Mouse (Mus musculus) inflammation-experienced regulatory T-cells, adult 6 months (primary cell): ENCODE results near the gene BC048679. TPM values are rescaled to one million over a fixed set of nuclear protein-coding genes. Genes with fewer than 3 reads are reported as not detected.

ENCODE experiments used
- ATAC-seq: one replicate; pipeline ENCODE4 v1.8.0; 2017
- polyA plus RNA-seq, 3 experiments: library from polyadenylated mRNA; unstranded; fragments of 100-300 nt; shearing (Covaris generic); gene quantifications; one replicate each; pipeline ENCODE4 v1.2.1; 2017

BC048679 gene
- polyA plus RNA-seq, 3 experiments from 2014 or later: not detected

- no peak for ATAC-seq
These were observed 21.2 kb downstream of the BC048679 start for GRCm38 (mm10) chr7:81476833-81477232.

DNA sequence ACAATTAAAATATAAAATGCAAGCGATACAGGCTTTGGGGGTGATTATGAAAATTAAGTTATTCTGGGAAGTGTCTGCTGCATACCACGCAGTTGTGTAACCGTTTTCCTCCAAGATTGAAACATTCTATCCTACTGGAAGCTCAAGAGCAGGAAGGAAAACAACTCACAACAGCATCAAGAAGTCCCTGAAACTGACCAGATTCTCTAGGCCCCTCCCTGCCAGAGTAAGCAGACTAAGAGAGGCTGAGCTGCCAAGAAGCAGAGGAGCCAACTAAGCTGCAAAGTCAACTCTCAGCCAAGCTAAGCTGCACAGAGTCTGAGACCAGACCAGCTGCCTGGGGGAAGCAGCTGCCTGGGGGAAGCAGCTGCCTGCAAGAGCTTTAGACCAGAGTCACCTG, 22.9 kb downstream of the BC048679 start:
- ATAC-seq: no peak

- no peak for ATAC-seq
These were observed 33.1 kb downstream of the BC048679 start for GRCm38 (mm10) chr7:81464906-81465450.

DNA sequence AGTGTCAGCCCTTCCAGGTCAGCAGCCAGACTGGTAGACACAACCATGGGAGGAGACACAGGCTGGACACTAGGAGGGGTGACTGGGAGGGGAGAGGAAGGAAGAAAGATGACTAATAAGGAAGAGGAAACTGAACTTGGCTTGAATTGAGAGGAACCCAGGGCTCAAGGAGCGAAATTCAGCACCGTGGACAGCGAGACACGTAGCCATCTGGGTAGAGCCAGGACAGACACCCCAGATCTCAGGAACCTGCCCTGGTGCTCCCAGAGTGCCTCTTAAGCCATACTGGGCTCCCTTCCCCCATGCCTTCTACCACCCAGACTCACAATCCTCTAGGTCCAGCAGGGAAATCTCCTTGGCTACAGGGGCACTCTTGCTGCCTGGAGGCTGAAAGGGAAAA, 34.0 kb downstream of the BC048679 start:
- no peak for ATAC-seq

DNA sequence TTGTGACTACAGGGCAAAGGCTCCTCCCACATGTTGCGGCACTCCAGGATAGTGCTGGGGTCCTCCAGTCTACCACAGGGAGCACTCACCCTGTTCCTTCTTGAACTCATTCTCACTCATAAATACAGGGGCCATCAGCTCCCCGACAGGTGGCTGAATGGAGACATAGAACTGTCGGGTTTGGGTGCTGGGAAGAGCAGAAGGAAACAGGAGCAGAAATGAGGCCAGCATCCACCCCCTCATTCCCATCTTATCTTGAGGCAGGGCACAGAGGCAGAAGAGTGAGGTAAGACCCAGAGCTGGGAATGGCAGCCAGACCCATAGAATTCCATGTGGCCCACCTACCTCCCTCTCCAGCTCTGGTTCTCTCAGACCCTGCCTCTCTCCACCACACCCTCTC, 35.3 kb downstream of the BC048679 start:
- no peak for ATAC-seq

DNA sequence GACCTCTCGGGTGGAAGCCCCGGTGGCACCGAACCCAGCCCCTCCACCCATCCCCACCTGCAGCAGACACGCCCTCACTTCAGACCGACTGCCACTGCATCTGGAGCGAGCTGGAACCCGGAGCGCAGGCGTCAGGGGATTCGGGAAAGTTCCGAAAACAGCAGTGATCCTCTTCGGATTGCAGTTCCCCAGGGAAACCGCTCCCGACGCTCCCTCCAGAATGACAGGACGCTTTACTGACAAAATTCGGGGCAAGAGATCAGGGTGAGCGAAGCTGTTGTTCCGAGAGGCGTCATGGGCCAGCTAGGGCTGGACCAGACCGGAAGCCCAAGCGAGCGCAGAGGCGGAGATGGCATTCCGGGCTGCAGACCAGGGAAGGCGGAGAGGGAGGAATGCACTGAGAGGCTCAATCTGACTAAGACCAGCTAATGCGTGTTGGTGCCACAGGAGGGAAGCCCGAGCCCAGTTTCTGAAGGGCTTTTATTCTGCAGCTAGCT, 42.9 kb downstream of the BC048679 start, which contains the start of gene Cpeb1:
Gene Cpeb1, minus strand, starts transcription at position 311 of the 497 bp plus-strand sequence.
- ATAC-seq: no peak

- ATAC-seq: no peak
These were observed 43.6 kb downstream of the BC048679 start for GRCm38 (mm10) chr7:81454331-81455039.

GRCm38 (mm10) chr7:81453443-81454274, 44.4 kb downstream of the BC048679 start:
- ATAC-seq: no peak

DNA sequence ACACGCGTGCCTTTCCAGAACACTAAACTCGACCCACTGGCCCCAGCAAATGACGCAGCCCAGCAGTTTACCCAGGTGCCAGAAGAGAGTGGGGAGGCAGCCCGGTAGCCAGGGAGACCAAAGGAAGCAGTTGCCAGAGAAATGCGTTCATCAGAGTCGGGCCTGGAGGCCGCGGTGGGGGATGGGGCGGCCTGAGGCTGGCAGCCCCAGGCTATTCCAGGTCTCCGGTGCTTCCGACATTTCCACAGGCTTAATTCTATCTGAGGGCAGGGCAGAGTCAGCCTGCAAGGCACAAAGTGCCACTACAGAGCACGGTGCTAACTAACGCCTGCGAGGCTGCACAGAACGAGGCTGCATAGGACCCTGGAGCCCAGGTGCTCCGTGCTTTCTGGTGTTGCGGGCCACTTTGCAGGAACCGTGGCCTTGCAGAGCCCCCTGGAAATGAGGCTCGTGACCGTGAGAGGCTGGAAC, 45.1 kb downstream of the BC048679 start:
- ATAC-seq: no peak

Other genes starting within 250 kb of the BC048679 start
- gene Rps17, start 153.0 kb downstream of the BC048679 start, polyA plus RNA-seq: 1,000 to 10,000 TPM in 2 of 3 experiments, 100 to 1,000 TPM in 1; 985 to 1,426 (median 1,383) TPM
- under 1 TPM in 1 of 3 experiments, not detected in 2; 0.30 TPM for gene Cpeb1, start 42.8 kb downstream of the BC048679 start, polyA plus RNA-seq
- gene Ap3b2, start 4.4 kb downstream of the BC048679 start, polyA plus RNA-seq: not detected
- 1 to 10 TPM; 2.5 to 5.3 (median 3.2) TPM for gene Fsd2, start 68.7 kb upstream of the BC048679 start, polyA plus RNA-seq
- 1 to 10 TPM; 3.4 to 8.1 (median 5.2) TPM for gene Whamm, start 73.0 kb upstream of the BC048679 start, polyA plus RNA-seq
- gene Homer2, start 209.2 kb upstream of the BC048679 start, polyA plus RNA-seq: under 1 TPM in 1 of 3 experiments, not detected in 2; 0.47 TPM